In genomic region chr9:22188025-22188611, GRCm38 (mm10) we compare ENCODE assay signal across 8 mouse cellular contexts. TPM values are rescaled to one million over a fixed set of nuclear protein-coding genes. Genes with fewer than 3 reads are reported as not detected.
DNase-seq lines count a peak whose midpoint lies in the region; ATAC-seq and TF ChIP-seq lines count a peak whose summit lies in the region.

TSS of gene Zfp872 (plus strand) at chr9:22188090.

- ATAC-seq in forebrain, embryonic 16.5 days: peak; percentile 91
- ATAC-seq in megakaryocyte progenitor cell, adult 5-6 weeks (replicated peaks; ENCODE audit: poor library complexity): peak; percentile 37; the same call in 1 of the 2 replicates

- H3K4me2 ChIP-seq in forebrain, embryonic 16.5 days (ENCODE audit: low read length): peak within 1 kb of the TSS; percentile 58

- peak within 1 kb of the TSS; percentile 27 for H3K27ac ChIP-seq in cerebellum, adult 2 months (ENCODE audit: insufficient read depth, low read length)
- no peak within 1 kb of the TSS for H3K27ac ChIP-seq in forebrain, embryonic 16.5 days (ENCODE audit: low read length)
- H3K27ac ChIP-seq in hindbrain, embryonic 10.5 days: peak within 1 kb of the TSS; percentile 67

- WGBS in cerebellum, adult 2 months: 21% methylated on average over 43 of the region's 43 CpGs
- 16% methylated on average over 43 of the region's 43 CpGs for WGBS in forebrain, embryonic 16.5 days
- 12% methylated on average over 43 of the region's 43 CpGs for WGBS in hindbrain, embryonic 10.5 days

- H3K36me3 ChIP-seq in forebrain, embryonic 16.5 days (ENCODE audit: control insufficient read depth, insufficient read depth): no peaks in the 10 kb centered on the region
- H3K36me3 ChIP-seq in hindbrain, embryonic 10.5 days: no peaks in the 10 kb centered on the region

- TF ChIP-seq CTCF in cerebellum, adult 2 months (IDR thresholded peaks at IDR 0.05; ENCODE audit: borderline replicate concordance, insufficient read depth, low read depth, low read length): no peak

- intact Hi-C loops in left cerebral cortex, postnatal 14 days (cut with DNase I): no loop called here

- peak within 1 kb of the TSS; percentile 51 for H3K9ac ChIP-seq in forebrain, embryonic 16.5 days (replicated peaks; ENCODE audit: low read depth, low read length)

- H3K9me3 ChIP-seq in forebrain, embryonic 16.5 days (ENCODE audit: control insufficient read depth, low read length): no peaks in the 10 kb centered on the region
- peaks cover 30% of the 10 kb centered on the region for H3K9me3 ChIP-seq in hindbrain, embryonic 10.5 days

- peak; percentile 58; the same call in 1 of the 2 replicates for TF ChIP-seq POLR2A in cerebellum, adult 2 months (IDR thresholded peaks at IDR 0.05; ENCODE audit: borderline replicate concordance, insufficient read depth, low read length)

- H3K4me1 ChIP-seq in cerebellum, adult 2 months (ENCODE audit: control insufficient read depth, insufficient read depth, low read length): no peaks in the 10 kb centered on the region
- peaks cover 3% of the 10 kb centered on the region; the same call in 1 of the 2 replicates for H3K4me1 ChIP-seq in forebrain, embryonic 16.5 days (replicated peaks; ENCODE audit: control insufficient read depth, insufficient read depth, low read length)
- H3K4me1 ChIP-seq in hindbrain, embryonic 10.5 days (replicated peaks): peaks cover 6% of the 10 kb centered on the region

- peak; percentile 1 for DNase-seq in adipocyte (ENCODE audit: low spot score)
- DNase-seq in cerebellum, adult 2 months: peak; percentile 83 to 88
- peak; percentile 67 for DNase-seq in hindbrain, embryonic 10.5 days (ENCODE audit: low spot score)
- DNase-seq in left cerebral cortex, postnatal 14 days (ENCODE audit: low spot score in 2 of 2): peak; percentile 39 to 51
- DNase-seq in right cerebral cortex, postnatal 4 days: peak; percentile 61
- DNase-seq in natural killer cell, adult 2 months (ENCODE audit: low spot score in 2 of 2): no peak

- peak within 1 kb of the TSS; percentile 50 for H3K4me3 ChIP-seq in cerebellum, adult 2 months (replicated peaks; ENCODE audit: insufficient read depth, low read depth, low read length)
- H3K4me3 ChIP-seq in forebrain, embryonic 16.5 days (replicated peaks; ENCODE audit: low read length): peak within 1 kb of the TSS; percentile 44
- peak within 1 kb of the TSS; percentile 55 for H3K4me3 ChIP-seq in hindbrain, embryonic 10.5 days

- H3K27me3 ChIP-seq in cerebellum, adult 2 months (ENCODE audit: control insufficient read depth, insufficient read depth, low read length): no peaks in the 10 kb centered on the region
- H3K27me3 ChIP-seq in forebrain, embryonic 16.5 days (replicated peaks; ENCODE audit: control insufficient read depth, insufficient read depth, low read length): no peaks in the 10 kb centered on the region
- peaks cover 17% of the 10 kb centered on the region for H3K27me3 ChIP-seq in hindbrain, embryonic 10.5 days (ENCODE audit: insufficient read depth, poor library complexity, severe bottlenecking)

RNA-seq across cellular contexts. Expression of gene Zfp872, which starts in this region (rescaled TPM):
- 0.07 and 0.13 TPM in 2 replicates for polyA plus RNA-seq in cerebellum, adult 2 months (2012; rRNA removed)
- polyA plus RNA-seq in forebrain, embryonic 16.5 days (2015; fragmentation: Nextera tagmentation; extraction: Ambion mirVana): 0.29 and 0.37 TPM in 2 replicates
- 0.11 TPM in 1 of 2 replicates, not detected in the other for polyA plus RNA-seq in hindbrain, embryonic 10.5 days (2016; fragmentation: Nextera tagmentation; extraction: Ambion mirVana)
- total RNA-seq in left cerebral cortex, postnatal 14 days (2021): under 1 TPM in 1 of 2 experiments, not detected in 1; 0.24 TPM
- not detected in 2 replicates for total RNA-seq in megakaryocyte progenitor cell, adult 5-6 weeks (2015)
- not detected in 2 replicates for total RNA-seq in megakaryocyte progenitor cell, adult 5-6 weeks (2017)

Comparison
In these comparisons a context has a peak if more than half of its experiments do, and no peak if none do; other contexts are left out.
1. Peak in DNase-seq, H3K4me3 ChIP-seq and H3K27ac ChIP-seq in cerebellum, adult 2 months; RNA of the gene not detected or under 1 TPM.
2. Peak in ATAC-seq, H3K4me3 ChIP-seq, H3K9ac ChIP-seq and H3K4me2 ChIP-seq in forebrain, embryonic 16.5 days; RNA of the gene not detected or under 1 TPM.
3. Peak in DNase-seq, H3K4me3 ChIP-seq and H3K27ac ChIP-seq in hindbrain, embryonic 10.5 days; RNA of the gene not detected or under 1 TPM.
4. Peak in DNase-seq in left cerebral cortex, postnatal 14 days; RNA of the gene not detected or under 1 TPM.
5. Peak in ATAC-seq in megakaryocyte progenitor cell, adult 5-6 weeks; RNA of the gene not detected or under 1 TPM.
6. DNase-seq: peak in adipocyte (single experiment) and right cerebral cortex, postnatal 4 days (single experiment); none in natural killer cell, adult 2 months (0 of 2).
7. Peak in every context shown above with its lines, with median percentiles within 50 percentile points of each other: H3K4me3 ChIP-seq.